Mouse (Mus musculus) MEL (cell line): ENCODE measurements around the gene Sema3b. TPM values are rescaled to one million over a fixed set of nuclear protein-coding genes. Genes with fewer than 3 reads are reported as not detected.

Experiments
- DNase-seq: peaks from one replicate; pipeline ENCODE4 v3.0.0; 2011; ENCODE audit warnings: low read depth, low spot score
- H3K27ac ChIP-seq: 2 replicates; pipeline ENCODE4 v1.5.1; 2012; ENCODE audit warnings: low read depth, mild to moderate bottlenecking, control low read depth, low read length, moderate library complexity; ENCODE audit not compliant: control insufficient read depth
- H3K27me3 ChIP-seq, 2 experiments: fragments of 150-350 bp in 1 of 2; sonication (generic) in 1 of 2; 2 replicates each; pipeline ENCODE4 v1.6.1; 2012; ENCODE audit warnings: low read length in 2 of 2, mild to moderate bottlenecking in 2 of 2, improper control_type of control experiment in 1 of 2, moderate library complexity in 1 of 2; ENCODE audit not compliant: insufficient read depth in 2 of 2, control insufficient read depth in 1 of 2
- H3K36me3 ChIP-seq, 2 experiments: 2 replicates each; pipeline ENCODE4 v1.6.1; 2012 to 2014; ENCODE audit warnings: low read length in 2 of 2, improper control_type of control experiment in 1 of 2, inconsistent platforms in 1 of 2, mild to moderate bottlenecking in 1 of 2; ENCODE audit not compliant: insufficient read depth in 2 of 2, control insufficient read depth in 1 of 2
- H3K4me1 ChIP-seq, 2 experiments: fragments of 150-350 bp in 1 of 2; sonication (generic) in 1 of 2; 2 replicates each; pipeline ENCODE4 v1.6.1; 2012; ENCODE audit warnings: low read length in 2 of 2, improper control_type of control experiment in 1 of 2, mild to moderate bottlenecking in 1 of 2; ENCODE audit not compliant: insufficient read depth in 2 of 2, control insufficient read depth in 1 of 2
- H3K4me3 ChIP-seq, 2 experiments: fragments of 150-350 bp in 1 of 2; sonication (generic) in 1 of 2; 2 replicates each; pipeline ENCODE4 v1.5.1; 2012; ENCODE audit warnings: low read depth in 2 of 2, low read length in 2 of 2, mild to moderate bottlenecking in 2 of 2, moderate library complexity in 2 of 2, control low read depth in 1 of 2, improper control_type of control experiment in 1 of 2; ENCODE audit not compliant: control insufficient read depth in 1 of 2, insufficient read depth in 1 of 2
- H3K79me2 ChIP-seq: 2 replicates; pipeline ENCODE4 v1.6.1; 2012; ENCODE audit warnings: mild to moderate bottlenecking, low read length, moderate library complexity; ENCODE audit not compliant: control insufficient read depth, poor library complexity, insufficient read depth
- H3K9ac ChIP-seq: 2 replicates; pipeline ENCODE4 v1.6.1; 2012; ENCODE audit warnings: low read depth, mild to moderate bottlenecking, control low read depth, low read length, moderate library complexity; ENCODE audit not compliant: control insufficient read depth, poor library complexity, severe bottlenecking
- H3K9me3 ChIP-seq: fragments of 150-350 bp; sonication (generic); replicated peaks from 2 replicates; pipeline ENCODE4 v1.6.1; 2012; ENCODE audit warnings: mild to moderate bottlenecking, low read length, improper control_type of control experiment, moderate library complexity; ENCODE audit not compliant: insufficient read depth
- BHLHE40 ChIP-seq: IDR thresholded peaks from 2 replicates; pipeline ENCODE4 v1.6.1; 2012; ENCODE audit warnings: low read depth, mild to moderate bottlenecking, inconsistent platforms, low read length, improper control_type of control experiment, borderline replicate concordance
- CHD1 ChIP-seq: IDR thresholded peaks from 2 replicates; pipeline ENCODE4 v1.6.1; 2012; ENCODE audit warnings: low read depth, mild to moderate bottlenecking, inconsistent platforms, low read length, improper control_type of control experiment
- ELF1 ChIP-seq: IDR thresholded peaks from 2 replicates; pipeline ENCODE4 v1.6.1; 2014; ENCODE audit warnings: low read depth, mild to moderate bottlenecking, inconsistent platforms, low read length, improper control_type of control experiment, moderate library complexity
- EP300 ChIP-seq, 2 experiments: IDR thresholded peaks; 2 replicates each; pipeline ENCODE4 v1.6.1; 2011; ENCODE audit warnings: improper control_type of control experiment in 2 of 2, low read length in 2 of 2, low read depth in 1 of 2, mild to moderate bottlenecking in 1 of 2
- GATA1 ChIP-seq: IDR thresholded peaks from 2 replicates; pipeline ENCODE4 v1.6.1; 2011; ENCODE audit warnings: low read depth, low read length, improper control_type of control experiment
- MAX ChIP-seq: IDR thresholded peaks from 2 replicates; pipeline ENCODE4 v1.6.1; 2011; ENCODE audit warnings: low read length, improper control_type of control experiment
- MXI1 ChIP-seq: IDR thresholded peaks from 2 replicates; pipeline ENCODE4 v1.6.1; 2011; ENCODE audit warnings: mild to moderate bottlenecking, low read depth, low read length, improper control_type of control experiment
- MYC ChIP-seq: IDR thresholded peaks from 2 replicates; pipeline ENCODE4 v1.6.1; 2011; ENCODE audit warnings: low read depth, mild to moderate bottlenecking, low read length, improper control_type of control experiment, moderate library complexity
- NELFE ChIP-seq: IDR thresholded peaks from 2 replicates; pipeline ENCODE4 v1.6.1; 2011; ENCODE audit warnings: low read depth, low read length, improper control_type of control experiment
- NRF1 ChIP-seq: IDR thresholded peaks from 2 replicates; pipeline ENCODE4 v1.6.1; 2014; ENCODE audit warnings: low read depth, mild to moderate bottlenecking, inconsistent platforms, low read length, improper control_type of control experiment, moderate library complexity; ENCODE audit not compliant: poor library complexity, insufficient read depth, severe bottlenecking
- POLR2AphosphoS5 ChIP-seq: IDR thresholded peaks from 2 replicates; pipeline ENCODE4 v1.6.1; 2012; ENCODE audit warnings: low read depth, borderline replicate concordance, mild to moderate bottlenecking, inconsistent platforms, low read length, moderate library complexity, mixed read lengths
- RAD21 ChIP-seq: IDR thresholded peaks from 2 replicates; pipeline ENCODE4 v1.6.1; 2011; ENCODE audit warnings: mild to moderate bottlenecking, low read depth, low read length, improper control_type of control experiment
- TCF12 ChIP-seq: IDR thresholded peaks from 2 replicates; pipeline ENCODE4 v1.6.1; 2014; ENCODE audit warnings: low read depth, mild to moderate bottlenecking, inconsistent platforms, low read length, improper control_type of control experiment, moderate library complexity
- UBTF ChIP-seq: IDR thresholded peaks from 2 replicates; pipeline ENCODE4 v1.6.1; 2012; ENCODE audit warnings: low read depth, mild to moderate bottlenecking, inconsistent platforms, low read length, improper control_type of control experiment, moderate library complexity, borderline replicate concordance; ENCODE audit not compliant: insufficient read depth
- ZMIZ1 ChIP-seq: IDR thresholded peaks from 2 replicates; pipeline ENCODE4 v1.6.1; 2012; ENCODE audit warnings: low read depth, mild to moderate bottlenecking, inconsistent platforms, low read length, improper control_type of control experiment, moderate library complexity
- ZNF384 ChIP-seq: IDR thresholded peaks from 2 replicates; pipeline ENCODE4 v1.6.1; 2012; ENCODE audit warnings: low read depth, mild to moderate bottlenecking, inconsistent platforms, low read length, improper control_type of control experiment
- polyA plus RNA-seq, 2 experiments: library from polyadenylated mRNA; stranded (reverse) in 1 of 2; unstranded in 1 of 2; fragments of >175 nt in 1 of 2; fragments of >200 nt in 1 of 2; gene quantifications; 2 replicates each; pipeline versions ENCODE4 v1.2.1 to v1.2.4; 2012; ENCODE audit warnings: low replicate concordance in 2 of 2, low read depth in 1 of 2; ENCODE audit not compliant: insufficient read length in 2 of 2, insufficient read depth in 1 of 2, missing spikeins in 1 of 2
- total RNA-seq: library from RNA; depleted of rRNA; stranded (reverse); fragments of 300-350 nt; gene quantifications from 2 replicates; pipeline ENCODE4 v1.2.3, GENCODE M21; 2012

Sema3b gene
- total and polyA plus RNA-seq, 3 experiments: 0.04 to 0.21 TPM; not detected in 1

DNA sequence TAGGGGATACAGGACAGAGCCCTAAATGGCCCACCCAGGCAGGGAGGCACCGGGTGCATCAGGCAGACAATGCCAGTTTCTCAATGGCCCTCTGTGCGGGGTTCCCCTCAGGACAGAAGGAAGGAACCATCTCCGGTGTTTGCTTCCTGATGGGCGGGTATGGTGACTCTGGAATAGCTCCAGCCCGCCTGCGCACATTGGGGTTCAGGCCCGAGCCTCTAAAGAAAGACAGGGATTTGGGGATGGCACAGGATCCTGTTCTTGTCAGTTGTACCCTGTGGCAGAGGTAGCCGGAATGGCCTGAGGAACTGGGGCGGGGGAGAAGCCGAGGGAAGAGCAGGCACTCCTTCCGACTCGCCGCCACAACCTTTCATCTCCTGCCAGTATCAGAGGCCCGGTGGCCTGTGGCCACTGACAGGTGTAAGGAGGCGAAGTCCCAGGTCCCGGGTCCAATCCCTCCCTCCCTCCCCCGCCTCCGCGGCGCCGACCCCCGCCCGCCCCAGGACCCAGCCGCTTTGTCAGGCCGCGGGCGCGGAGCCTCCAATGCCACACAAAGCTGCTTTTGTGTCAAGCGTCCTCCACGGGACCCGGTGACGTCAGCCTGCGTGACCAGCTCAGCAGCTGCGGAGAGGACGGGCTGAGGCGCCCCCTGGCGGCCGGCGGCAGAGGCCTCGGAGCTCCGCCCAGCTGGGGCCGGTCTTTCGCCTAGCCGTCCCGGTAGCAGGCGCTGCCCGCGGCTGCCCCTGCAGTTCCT is 3.3 kb upstream of the Sema3b start (continued):
- TF ChIP-seq UBTF: peak; percentile 85; the same call in 1 of the 2 replicates
- peak; percentile 54; the same call in 1 of the 2 replicates for TF ChIP-seq TCF12
- TF ChIP-seq ELF1: peak; percentile 73
- peak; percentile 49 for TF ChIP-seq NELFE
- TF ChIP-seq RAD21: peak; percentile 59
- peak; percentile 41; the same call in 1 of the 2 replicates for TF ChIP-seq ZMIZ1
- TF ChIP-seq MYC: no peak
- TF ChIP-seq EP300 (IDR thresholded peaks at IDR 0.05; ENCODE audit: low read depth in 1 of 2, low read length in 2 of 2): 0 out of 4 replicates have a peak, but pooled peaks of 1 of the 2 experiments have one; percentile 7
- no peak for TF ChIP-seq POLR2AphosphoS5
- TF ChIP-seq MXI1: peak; percentile 64; the same call in 1 of the 2 replicates
- no peak for TF ChIP-seq BHLHE40
- TF ChIP-seq CHD1: no peak
- TF ChIP-seq ZNF384: no peak
- TF ChIP-seq MAX: no peak

DNA sequence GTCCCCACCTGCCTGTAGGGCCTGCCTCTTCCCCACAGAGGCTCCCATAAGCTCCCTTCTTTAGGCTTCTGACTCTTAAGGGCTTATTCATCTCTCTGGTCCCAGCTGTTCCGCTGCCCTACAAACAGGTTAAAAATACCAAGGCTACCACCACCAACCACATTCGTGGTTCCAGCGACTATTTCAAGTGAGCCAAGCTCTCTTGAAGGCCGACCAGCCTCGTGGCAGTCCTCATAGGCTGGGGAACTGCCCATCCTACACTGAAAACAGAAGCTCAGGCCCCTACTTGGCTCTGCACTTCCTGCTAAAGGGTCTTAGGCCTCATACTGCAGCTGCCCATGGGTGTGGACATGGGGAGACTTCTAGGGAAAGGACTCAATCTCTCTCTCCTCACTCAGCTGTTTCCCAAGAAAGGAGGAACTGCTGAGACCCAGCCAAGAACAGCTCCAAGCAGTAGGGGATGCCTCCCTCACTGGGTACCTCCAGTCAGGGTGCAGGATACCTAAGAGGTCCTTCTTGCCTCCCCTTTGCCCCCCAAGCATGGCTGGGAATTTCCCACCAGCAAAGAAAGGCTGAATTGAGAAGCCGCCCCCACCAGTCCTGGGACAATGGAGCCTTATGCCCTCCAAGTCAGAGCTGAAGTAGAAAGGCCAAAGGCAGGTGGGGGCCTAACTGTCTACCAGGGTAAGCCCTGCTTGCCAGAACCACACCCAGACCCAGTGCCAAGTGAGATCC is 2.6 kb upstream of the Sema3b start:
- Histone ChIP-seq H3K27me3 (no peaks in the 10 kb centered on the region), H3K4me1 (peaks cover 3 to 23% of the 10 kb centered on the region in 2 experiments; a peak in 3 of 4 replicates), H3K9me3 (no peaks in the 10 kb centered on the region), H3K9ac (peak overlapping the region; percentile 84), H3K36me3 (peaks cover 0 to 11% of the 10 kb centered on the region in 2 experiments; a peak in 3 of 4 replicates), H3K27ac (no peak overlapping the region), H3K4me3 (peak overlapping the region; percentile 65 to 85), H3K79me2 (peaks cover 2% of the 10 kb centered on the region; the same call in 1 of the 2 replicates)
- no peak for TF ChIP-seq GATA1
- no peak for TF ChIP-seq MXI1
- TF ChIP-seq BHLHE40: no peak
- no peak for TF ChIP-seq NRF1
- TF ChIP-seq UBTF: 0 out of 2 replicates have a peak, but pooled peaks have one; percentile 1
- DNase-seq: peak; percentile 34
